Mouse (Mus musculus) cerebral cortex, adult 2 months (tissue): Measurements from ENCODE around the gene Usp42.

Experiments
- WGBS: fragments of 180-500 bp; shearing (Covaris S2); methylation state at CpG from one replicate; pipeline ENCODE4 v1.1.7; 2018; 5-methylcytosine and 5-hydroxymethylcytosine counted together

Gene Usp42

DNA sequence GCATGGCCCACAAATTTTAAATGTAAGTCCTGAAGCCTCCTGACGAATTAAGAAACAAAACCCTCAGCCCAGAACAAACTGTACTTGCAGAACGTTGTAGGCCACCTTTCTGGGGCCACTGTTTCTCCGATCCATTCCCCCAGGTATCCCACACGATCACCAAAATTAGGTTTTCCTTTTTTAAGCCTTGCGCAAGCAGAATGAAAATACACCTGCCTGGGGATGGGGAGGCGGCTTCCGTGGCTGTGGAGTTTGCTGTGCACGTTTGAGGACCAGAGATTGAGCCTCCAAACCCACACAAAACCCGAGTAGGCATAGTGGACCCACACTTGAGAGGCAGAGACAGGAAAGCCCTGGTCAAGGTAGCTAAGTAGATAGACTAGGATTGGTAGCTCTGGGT is 41.7 kb downstream of the Usp42 start:
- WGBS: 51% methylated on average over 9 of the region's 9 CpGs

DNA sequence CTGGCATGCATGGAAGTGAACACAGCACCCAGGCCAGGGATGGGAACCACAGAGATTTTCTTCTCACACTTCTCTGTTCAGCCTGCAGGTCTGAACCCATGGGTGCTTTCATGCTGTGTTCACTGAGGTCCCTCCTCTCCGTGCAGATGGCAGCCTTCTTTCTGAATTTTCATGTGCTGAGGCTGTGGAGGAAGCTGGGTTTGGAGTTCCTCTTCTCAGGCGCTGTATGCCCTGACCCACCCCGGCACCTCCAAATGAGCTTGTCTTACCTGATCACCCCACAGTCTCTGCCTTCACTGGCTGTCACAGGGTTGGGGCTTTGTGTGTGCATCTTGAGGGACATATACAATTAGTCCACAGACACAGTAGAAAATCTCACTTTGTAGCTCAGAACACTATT is 44.5 kb downstream of the Usp42 start:
- WGBS: 78% methylated on average over 3 of the region's 3 CpGs

DNA sequence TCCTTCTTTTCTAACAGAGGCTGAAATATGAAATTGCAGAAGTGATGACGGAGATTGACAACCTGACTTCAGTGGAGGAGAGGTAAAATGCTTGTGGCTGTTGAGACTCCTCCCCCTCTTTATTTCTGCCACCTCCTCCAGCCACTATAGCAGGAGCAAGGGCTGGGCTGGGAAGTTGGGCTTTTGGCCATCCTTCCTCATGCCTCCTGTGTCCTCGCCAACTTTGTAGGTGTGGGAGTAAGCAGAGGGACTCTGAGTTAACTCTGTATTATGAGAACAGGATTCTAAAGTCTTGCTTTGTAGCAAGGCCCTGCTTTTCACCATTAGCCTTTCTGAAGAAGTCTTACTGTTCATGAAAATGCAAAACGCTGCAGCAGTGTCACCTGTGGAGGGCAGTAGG is 45.6 kb downstream of the Usp42 start:
- WGBS: 70% methylated on average over 3 of the region's 3 CpGs

DNA sequence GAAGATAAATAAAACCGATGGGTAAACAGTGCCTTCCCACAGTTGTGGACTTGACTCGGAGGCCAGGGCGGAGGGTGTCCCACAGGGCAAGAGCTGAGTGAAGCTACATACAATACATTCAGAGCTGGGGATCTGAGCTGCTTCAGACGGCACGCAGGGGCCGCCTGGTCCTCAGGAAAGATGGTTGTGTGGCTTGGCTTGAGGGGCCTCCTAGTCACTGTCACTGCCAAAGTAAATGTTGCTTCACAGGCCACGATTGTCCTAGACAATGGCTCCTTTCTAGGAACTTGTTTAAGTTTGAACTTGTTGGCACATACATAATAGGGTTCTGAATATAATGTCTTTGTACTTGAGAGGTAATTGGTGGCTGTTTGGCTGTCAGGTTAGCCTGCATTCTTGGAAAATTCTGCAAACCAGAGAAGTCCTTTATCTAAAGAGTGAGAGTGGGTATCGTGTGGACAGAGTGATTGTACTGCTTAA is 47.1 kb downstream of the Usp42 start:
- 48% methylated on average over 8 of the region's 8 CpGs for WGBS

DNA sequence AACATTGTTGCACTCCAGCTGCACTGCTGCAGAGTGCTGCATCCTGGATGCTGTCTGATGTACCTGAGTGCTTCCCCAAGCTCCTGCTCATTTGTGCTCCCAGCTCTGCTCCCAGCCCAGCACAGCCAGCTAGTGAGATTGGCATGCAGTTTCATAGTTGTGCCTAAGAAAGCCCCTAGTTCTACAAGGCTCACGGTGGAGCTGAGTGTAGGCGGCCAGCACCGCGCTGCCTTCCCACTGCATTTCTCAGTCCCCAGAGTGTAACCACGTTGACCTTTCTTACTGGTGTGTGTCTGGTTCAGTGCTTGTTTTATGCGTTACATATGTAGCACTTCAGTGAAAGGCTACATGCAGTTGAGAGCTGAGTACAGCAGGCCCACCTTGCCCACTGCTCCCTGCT is 48.4 kb downstream of the Usp42 start:
- 47% methylated on average over 6 of the region's 6 CpGs for WGBS

DNA sequence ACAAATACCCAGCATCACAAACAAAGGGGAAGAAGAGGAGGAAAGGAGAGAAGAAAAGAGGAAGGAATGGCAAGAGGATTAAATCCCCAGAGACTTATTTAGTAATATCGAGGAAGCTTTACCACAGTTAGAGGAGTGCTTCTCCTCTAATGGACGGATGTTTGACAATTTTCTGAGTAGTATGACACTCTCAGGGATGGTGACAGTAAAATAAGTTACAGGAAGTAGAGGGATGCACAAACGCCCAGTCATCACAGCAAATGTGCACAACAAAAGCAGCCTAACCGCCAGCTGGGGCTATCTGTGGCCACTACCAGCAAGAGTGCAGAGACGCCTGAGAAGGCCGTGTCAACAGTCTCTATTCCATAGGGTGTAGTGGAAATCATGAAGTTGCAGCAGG is 52.4 kb downstream of the Usp42 start:
- 66% methylated on average over 6 of the region's 6 CpGs for WGBS

DNA sequence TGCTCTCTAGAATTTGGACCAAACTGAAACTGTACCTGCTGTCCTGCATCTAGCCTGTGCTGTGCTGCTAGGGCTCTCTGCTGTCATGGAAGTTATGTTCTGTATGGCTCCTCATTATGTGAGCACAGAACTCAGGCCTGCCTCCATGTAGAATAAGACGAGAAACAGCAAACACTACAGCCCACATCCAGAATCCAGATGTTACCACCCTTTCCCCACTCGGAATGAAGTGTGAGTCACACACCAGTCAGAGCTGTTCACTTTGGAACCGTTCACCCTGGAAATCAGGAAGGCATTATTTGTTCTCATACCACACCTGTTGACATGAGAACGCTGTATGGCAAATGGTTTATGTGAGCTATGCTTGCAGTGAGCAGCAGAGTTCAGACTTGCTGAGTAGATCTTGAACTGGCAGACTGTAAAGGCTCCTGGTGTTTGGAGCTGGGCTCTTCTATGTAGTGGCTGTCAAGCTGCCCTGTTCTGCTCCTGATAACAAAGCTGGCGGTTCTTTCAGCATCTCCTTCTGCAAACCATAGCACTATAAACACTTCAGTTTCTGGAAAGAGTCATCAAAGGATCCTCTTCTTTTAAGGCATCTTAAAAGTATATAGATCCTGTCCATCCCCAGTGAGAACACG is 53.3 kb downstream of the Usp42 start:
- WGBS: 47% methylated on average over 6 of the region's 6 CpGs

DNA sequence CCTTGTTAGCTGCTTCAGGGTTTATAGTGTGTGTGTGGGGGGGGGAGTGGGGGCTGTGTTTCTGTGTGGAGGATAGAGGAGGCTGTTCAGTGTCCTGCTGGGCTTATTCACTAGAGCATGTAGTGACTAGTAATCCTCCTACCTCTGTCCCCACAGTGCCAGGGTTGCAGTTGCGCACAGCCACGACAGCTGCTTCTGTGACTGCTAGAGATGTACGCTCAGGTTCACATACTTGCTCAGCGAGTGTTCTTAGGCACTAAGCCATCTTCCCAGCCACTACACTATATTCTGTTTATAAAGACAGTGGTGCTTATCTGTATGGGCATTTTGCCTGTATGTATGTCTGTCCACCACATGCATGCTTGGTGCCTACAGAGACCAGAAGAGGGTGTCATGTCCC is 54.7 kb downstream of the Usp42 start:
- 60% methylated on average over 4 of the region's 4 CpGs for WGBS

DNA sequence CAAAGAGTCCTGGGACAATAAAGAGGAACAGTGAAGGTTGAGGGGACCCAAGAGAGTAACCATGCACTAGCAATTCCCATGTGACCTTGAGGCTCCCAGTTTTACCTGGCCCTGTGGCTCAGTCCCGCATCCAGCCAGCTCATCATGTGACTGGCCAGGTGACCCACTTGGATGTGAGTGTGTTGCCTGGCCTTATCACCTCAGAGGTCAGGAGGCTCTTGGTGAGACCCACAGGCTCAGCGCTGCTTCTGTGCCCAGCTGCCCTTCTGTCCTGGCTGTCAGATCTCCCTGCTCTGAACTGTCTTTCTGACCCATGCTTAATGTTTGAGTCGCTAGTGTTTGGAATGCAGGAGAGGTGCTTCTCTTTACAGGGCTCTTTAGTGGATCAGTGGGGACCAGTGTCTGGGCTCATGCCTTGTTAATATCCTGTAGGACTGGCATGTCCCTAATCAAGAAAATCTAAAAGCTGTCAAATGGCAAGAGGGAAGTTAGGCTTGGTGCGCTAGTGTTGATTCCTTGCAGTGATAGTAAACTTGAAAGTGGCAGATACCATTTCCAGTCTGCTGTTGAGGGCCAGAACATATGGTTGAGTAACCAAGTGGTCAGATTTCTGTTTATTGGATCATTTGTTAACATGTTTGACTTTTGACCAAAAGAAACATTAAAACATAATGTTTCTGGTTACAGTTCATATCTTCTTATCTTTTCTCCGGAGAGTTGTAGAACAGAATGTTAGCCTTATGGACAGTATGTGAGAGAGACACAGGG is 55.7 kb downstream of the Usp42 start:
- WGBS: 78% methylated on average over 5 of the region's 5 CpGs

DNA sequence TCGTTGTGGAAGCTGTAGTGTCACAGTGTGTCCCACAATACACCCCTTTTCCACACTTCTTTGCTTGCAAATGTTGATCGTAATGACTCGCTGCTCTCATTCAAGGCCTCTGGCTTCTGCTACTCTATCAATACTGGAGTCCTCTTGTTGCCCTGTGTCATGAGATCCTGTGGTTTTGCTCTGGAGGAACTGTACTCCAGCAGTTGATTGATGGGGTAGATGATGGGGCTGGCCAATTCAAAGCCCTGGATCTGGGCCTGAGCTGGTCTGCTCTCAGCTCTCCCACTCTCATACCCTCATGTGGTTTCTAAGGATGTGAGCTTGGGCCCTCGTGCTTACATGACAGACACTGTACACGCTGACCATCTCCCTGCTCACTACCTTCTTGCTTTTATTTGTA is 57.5 kb downstream of the Usp42 start:
- 74% methylated on average over 5 of the region's 5 CpGs for WGBS

DNA sequence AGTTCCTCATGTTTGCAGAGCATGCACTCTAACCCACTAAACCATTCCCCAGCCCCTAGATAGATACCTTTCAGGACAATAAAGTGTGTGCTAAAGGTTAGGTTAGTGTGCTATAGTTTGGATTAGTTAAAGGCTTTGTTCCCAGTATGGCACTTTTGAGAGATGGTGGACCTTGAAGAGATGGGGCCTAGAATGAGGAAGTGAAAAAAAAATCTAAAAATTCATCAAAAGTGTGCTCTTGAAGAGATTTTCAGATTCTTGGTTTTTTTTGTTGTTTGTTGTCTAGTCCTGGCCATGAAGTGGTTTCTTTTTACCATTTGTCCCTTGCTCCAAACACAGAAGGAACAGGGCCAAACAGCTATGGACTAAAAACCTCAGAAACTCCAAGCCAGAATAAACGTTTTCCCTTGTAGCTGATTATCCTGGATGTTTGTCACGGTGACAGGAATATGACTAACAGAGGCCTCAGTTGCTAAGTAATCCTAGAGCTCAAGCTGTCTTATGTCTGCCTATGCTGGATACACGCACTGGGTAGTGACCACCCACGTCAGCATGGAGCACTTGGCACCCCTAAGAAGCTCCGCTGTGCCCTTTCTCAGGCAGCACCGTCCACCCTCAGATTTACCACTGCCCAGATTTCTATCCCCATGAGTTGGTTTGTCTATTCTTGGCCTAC is 61.2 kb downstream of the Usp42 start:
- 54% methylated on average over 6 of the region's 6 CpGs for WGBS

DNA sequence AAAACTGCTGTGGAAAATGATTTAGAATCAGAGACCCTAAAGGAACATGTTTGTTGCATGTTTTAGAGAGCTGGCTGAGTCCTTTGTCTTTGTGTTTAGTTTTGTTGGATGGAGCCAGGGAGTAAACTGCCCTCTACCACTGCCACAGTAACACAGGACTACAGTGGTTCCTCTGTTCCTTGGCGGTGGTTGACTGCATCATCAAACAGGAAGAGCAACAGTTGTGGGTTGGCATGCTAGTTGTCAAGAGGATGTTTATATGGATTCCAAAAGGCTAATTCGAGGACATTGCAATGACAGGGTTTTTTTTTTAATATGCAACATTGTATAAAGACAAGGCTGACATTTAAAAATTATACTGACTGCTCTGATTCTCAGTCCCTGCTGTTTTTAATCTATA is 62.2 kb downstream of the Usp42 start:
- WGBS: 30% methylated on average over 2 of the region's 2 CpGs

DNA sequence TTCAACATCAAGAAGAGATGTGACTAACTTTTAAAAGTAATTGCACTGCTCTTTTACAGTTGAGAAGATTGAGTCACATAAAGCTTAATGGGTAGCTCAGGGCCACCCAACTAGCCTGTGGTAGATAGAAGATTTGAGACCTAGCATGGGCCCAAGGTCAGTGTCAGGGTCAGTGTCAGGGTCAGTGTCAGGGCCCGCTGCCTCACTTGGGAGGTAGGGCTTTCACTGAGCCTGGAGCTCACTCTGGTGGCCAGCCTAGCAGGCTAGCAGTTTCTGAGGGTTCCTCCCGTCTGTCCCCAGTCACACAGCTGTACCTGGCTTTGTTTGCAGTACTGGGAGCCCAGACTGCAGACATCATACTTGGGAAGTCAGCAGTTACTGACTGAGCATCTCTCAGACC is 62.7 kb downstream of the Usp42 start:
- WGBS: 62% methylated on average over 2 of the region's 2 CpGs

DNA sequence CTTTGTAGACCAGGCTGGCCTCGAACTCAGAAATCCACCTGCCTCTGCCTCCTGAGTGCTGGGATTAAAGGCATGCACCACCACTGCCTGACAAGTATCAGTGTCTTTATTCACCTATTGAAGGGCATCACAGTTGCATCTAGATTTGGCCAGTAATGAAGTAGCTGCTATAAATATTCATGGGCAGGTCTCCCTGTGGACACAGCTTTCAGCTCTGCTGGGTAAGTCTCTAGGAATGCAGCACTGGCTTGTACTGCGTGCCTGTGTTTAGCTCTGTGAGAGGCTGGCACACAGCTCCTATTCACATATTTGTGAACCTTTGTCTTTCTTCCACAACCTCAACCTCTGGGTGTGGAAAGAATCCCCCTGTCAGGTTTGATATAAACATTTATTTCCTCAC is 63.2 kb downstream of the Usp42 start:
- WGBS: 55% methylated on average over 2 of the region's 2 CpGs

DNA sequence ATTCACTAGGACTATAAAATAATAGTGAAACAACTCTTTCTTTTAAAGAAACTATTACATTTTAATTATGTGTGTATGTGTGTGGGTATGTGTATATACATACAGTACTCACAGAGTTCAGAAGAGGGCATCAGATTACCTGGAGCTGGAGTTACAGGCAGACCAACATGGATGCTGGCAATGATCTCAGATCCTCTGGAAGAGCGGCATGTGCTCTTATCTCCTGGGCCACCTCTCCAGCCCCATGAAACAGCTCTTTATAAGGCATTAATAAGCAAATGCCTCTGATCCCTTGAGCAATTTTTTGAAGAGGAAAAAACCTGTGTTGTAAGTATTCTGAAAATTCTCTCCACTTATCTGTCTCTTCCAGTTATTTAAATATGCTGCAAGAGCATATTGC is 66.1 kb downstream of the Usp42 start:
- WGBS: 97% methylated on average over 1 of the region's 1 CpGs

DNA sequence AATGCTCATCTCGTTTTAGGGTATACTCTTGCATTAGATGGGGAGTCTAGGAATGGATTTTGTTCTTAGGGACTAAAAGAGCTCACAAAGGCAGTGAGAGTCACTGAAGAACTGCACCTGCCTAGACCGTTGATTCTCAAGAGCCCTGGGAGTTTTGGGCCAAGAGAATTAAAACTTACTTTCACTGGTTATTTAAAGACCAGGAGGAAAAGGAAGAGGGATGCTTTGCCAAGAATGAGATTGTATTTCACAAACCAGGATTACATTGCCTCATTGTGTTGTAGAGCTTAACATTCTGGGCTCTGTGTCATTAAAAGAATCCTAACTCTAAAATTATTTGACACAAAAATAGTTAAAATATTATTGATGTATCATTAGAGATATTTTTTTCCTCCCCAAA is 66.5 kb downstream of the Usp42 start:
- WGBS: 44% methylated on average over 2 of the region's 2 CpGs

DNA sequence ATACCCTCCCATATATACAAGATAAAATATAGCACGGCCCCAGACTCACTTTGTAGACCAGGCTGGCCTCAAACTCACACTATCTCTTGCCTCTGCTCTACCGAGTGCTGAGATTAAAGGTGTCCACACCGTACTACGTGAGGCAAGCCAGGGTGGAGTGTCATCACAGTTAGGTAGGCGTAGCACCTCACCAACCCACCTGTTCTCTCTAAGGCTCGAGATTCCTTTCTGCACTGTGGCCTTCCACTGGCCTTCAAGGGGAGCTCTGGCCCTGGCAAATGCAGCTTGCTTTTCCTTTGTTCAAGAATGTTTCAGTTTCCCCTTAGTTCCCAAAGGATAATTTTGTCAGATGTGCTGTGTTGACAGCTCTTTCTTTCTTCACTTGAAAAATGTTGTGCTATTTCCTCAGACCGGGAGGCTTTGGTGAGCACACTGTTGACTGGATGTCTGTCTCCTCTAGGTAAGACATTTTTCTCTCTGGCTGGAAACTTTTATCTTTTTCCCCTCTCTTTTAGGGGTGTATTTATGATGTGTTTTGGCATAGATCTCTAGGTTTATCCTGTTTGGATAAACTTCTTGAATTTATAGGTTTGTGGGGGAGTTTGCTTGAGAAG is 68.9 kb downstream of the Usp42 start:
- WGBS: 66% methylated on average over 7 of the region's 7 CpGs
